Mouse (Mus musculus): ENCODE data around the gene Gm20388.

- TF ChIP-seq GATA1 (IDR thresholded peaks at IDR 0.05; ENCODE audit: low read length) (no peak), TAL1 (IDR thresholded peaks at IDR 0.05; ENCODE audit: low read length) (no peak)
These were observed 155.6 kb downstream of the Gm20388 start for GRCm38 (mm10) chr8:120066226-120066625.

Measured in erythroblast, embryonic 14.5 days (primary cell).